Mouse (Mus musculus) kidney, adult 2 months (tissue): ENCODE data around the gene Apol7b.

Source experiments
- CTCF ChIP-seq: fragments of 200-500 bp; conservative IDR thresholded peaks from 2 replicates; pipeline ENCODE4 v1.5.1; 2011; ENCODE audit warnings: low read depth, mild to moderate bottlenecking, control low read depth, low read length, moderate library complexity, mixed read lengths; ENCODE audit not compliant: insufficient read depth, insufficient read length
- POLR2A ChIP-seq: fragments of 200-500 bp; IDR thresholded peaks from one replicate; pipeline ENCODE4 v1.6.1; 2011; ENCODE audit warnings: low read depth, low read length, control low read depth

DNA sequence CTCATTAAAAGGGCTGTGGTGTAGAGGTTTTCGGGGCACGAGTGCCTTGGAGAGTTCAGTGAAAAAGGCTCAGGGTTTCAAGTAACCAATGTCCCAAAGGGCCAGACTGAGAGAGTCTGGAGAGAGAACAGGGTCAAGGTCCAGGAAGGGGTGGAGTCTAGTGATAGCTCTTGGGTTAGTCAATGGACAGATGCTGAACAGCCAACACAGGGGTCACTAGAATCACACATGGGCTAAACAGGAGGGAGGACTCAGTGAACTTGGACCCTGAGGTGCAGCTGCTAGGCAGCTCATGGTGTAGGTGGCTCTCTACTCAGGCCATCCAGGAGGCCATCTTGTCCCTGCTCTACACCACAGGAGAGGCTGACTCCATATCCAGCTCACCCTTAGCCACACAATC is 59.8 kb downstream of the Apol7b start:
- TF ChIP-seq POLR2A (no peak), CTCF (no peak)
